Mouse (Mus musculus): ENCODE measurements around the gene Sorl1. TPM values are rescaled to one million over a fixed set of nuclear protein-coding genes. Genes with fewer than 3 reads are reported as not detected.
"Not testable (repeated sequence)": the region's sequence is repeated elsewhere in the genome, so short reads cannot be mapped to it uniquely, and the experiment has no call there.

The Sorl1 gene
- polyA plus RNA-seq, 1 experiment = 69.7 TPM

GRCm38 (mm10) chr9:42072010-42072409 lies 52.1 kb downstream of the Sorl1 start:
- no peaks in the 10 kb centered on the region for H3K27me3 ChIP-seq (ENCODE audit: control insufficient read depth, insufficient read depth, low read length)
- H3K4me3 ChIP-seq (ENCODE audit: extremely low read depth, insufficient read depth, insufficient read length) = no peak overlapping the region
- no peak overlapping the region for H3K27ac ChIP-seq (ENCODE audit: insufficient read depth, low read length)
- no peak for DNase-seq (ENCODE audit: low read depth in 1 of 2, low spot score in 2 of 2)
- no peaks in the 10 kb centered on the region for H3K4me1 ChIP-seq (ENCODE audit: control insufficient read depth, insufficient read depth, insufficient read length)
- H3K36me3 ChIP-seq (ENCODE audit: control insufficient read depth, insufficient read depth, low read length) = peaks cover 33% of the 10 kb centered on the region
- no peak for TF ChIP-seq POLR2A (IDR thresholded peaks at IDR 0.05; ENCODE audit: low read depth, low read length)
- no peak for TF ChIP-seq CTCF (IDR thresholded peaks at IDR 0.05; ENCODE audit: extremely low read depth, insufficient read depth, insufficient read length, insufficient replicate concordance)
- WGBS = 78% methylated on average over 4 of the region's 4 CpGs

- WGBS = 92% methylated on average over 6 of the region's 6 CpGs
Observed at GRCm38 (mm10) chr9:42070856-42071255, 53.2 kb downstream of the Sorl1 start.

GRCm38 (mm10) chr9:42069471-42069870 lies 54.6 kb downstream of the Sorl1 start:
- H3K27me3 ChIP-seq (ENCODE audit: control insufficient read depth, insufficient read depth, low read length) = no peaks in the 10 kb centered on the region
- H3K4me3 ChIP-seq (ENCODE audit: extremely low read depth, insufficient read depth, insufficient read length) = no peak overlapping the region
- H3K4me1 ChIP-seq (ENCODE audit: control insufficient read depth, insufficient read depth, insufficient read length) = no peaks in the 10 kb centered on the region
- TF ChIP-seq CTCF (IDR thresholded peaks at IDR 0.05; ENCODE audit: extremely low read depth, insufficient read depth, insufficient read length, insufficient replicate concordance) (no peak), POLR2A (IDR thresholded peaks at IDR 0.05; ENCODE audit: low read depth, low read length) (no peak)
- no peak for DNase-seq (ENCODE audit: low read depth in 1 of 2, low spot score in 2 of 2)
- WGBS = 91% methylated on average over 5 of the region's 5 CpGs
- no peak overlapping the region for H3K27ac ChIP-seq (ENCODE audit: insufficient read depth, low read length)
- peaks cover 26% of the 10 kb centered on the region for H3K36me3 ChIP-seq (ENCODE audit: control insufficient read depth, insufficient read depth, low read length)

More at GRCm38 (mm10) chr9:42070856-42071255, 53.2 kb downstream of the Sorl1 start:
- Histone ChIP-seq H3K36me3 (ENCODE audit: control insufficient read depth, insufficient read depth, low read length) (peaks cover 28% of the 10 kb centered on the region), H3K27me3 (ENCODE audit: control insufficient read depth, insufficient read depth, low read length) (no peaks in the 10 kb centered on the region), H3K27ac (ENCODE audit: insufficient read depth, low read length) (no peak overlapping the region), H3K4me3 (ENCODE audit: extremely low read depth, insufficient read depth, insufficient read length) (no peak overlapping the region), H3K4me1 (ENCODE audit: control insufficient read depth, insufficient read depth, insufficient read length) (no peaks in the 10 kb centered on the region)
- TF ChIP-seq POLR2A (IDR thresholded peaks at IDR 0.05; ENCODE audit: low read depth, low read length) (no peak), CTCF (IDR thresholded peaks at IDR 0.05; ENCODE audit: extremely low read depth, insufficient read depth, insufficient read length, insufficient replicate concordance) (no peak)
- DNase-seq (ENCODE audit: low read depth in 1 of 2, low spot score in 2 of 2) = no peak

- WGBS = 90% methylated on average over 9 of the region's 9 CpGs
- DNase-seq (ENCODE audit: low read depth in 1 of 2, low spot score in 2 of 2) = no peak
- H3K4me1 ChIP-seq (ENCODE audit: control insufficient read depth, insufficient read depth, insufficient read length) = no peaks in the 10 kb centered on the region
- H3K27ac ChIP-seq (ENCODE audit: insufficient read depth, low read length) = no peak overlapping the region
- peaks cover 36% of the 10 kb centered on the region for H3K36me3 ChIP-seq (ENCODE audit: control insufficient read depth, insufficient read depth, low read length)
- H3K4me3 ChIP-seq (ENCODE audit: extremely low read depth, insufficient read depth, insufficient read length) = no peak overlapping the region
- H3K27me3 ChIP-seq (ENCODE audit: control insufficient read depth, insufficient read depth, low read length) = no peaks in the 10 kb centered on the region
- TF ChIP-seq CTCF (IDR thresholded peaks at IDR 0.05; ENCODE audit: extremely low read depth, insufficient read depth, insufficient read length, insufficient replicate concordance) = no peak
- no peak for TF ChIP-seq POLR2A (IDR thresholded peaks at IDR 0.05; ENCODE audit: low read depth, low read length)
Observed at GRCm38 (mm10) chr9:42067950-42068349, 56.1 kb downstream of the Sorl1 start.

GRCm38 (mm10) chr9:42065756-42066155 lies 58.3 kb downstream of the Sorl1 start:
- TF ChIP-seq CTCF (IDR thresholded peaks at IDR 0.05; ENCODE audit: extremely low read depth, insufficient read depth, insufficient read length, insufficient replicate concordance) (no peak), POLR2A (IDR thresholded peaks at IDR 0.05; ENCODE audit: low read depth, low read length) (no peak)
- H3K27ac ChIP-seq (ENCODE audit: insufficient read depth, low read length) = no peak overlapping the region
- H3K36me3 ChIP-seq (ENCODE audit: control insufficient read depth, insufficient read depth, low read length) = peaks cover 36% of the 10 kb centered on the region
- WGBS = 92% methylated on average over 1 of the region's 1 CpGs
- DNase-seq (ENCODE audit: low read depth in 1 of 2, low spot score in 2 of 2) = no peak
- H3K4me1 ChIP-seq (ENCODE audit: control insufficient read depth, insufficient read depth, insufficient read length) = no peaks in the 10 kb centered on the region
- H3K4me3 ChIP-seq (ENCODE audit: extremely low read depth, insufficient read depth, insufficient read length) = no peak overlapping the region
- no peaks in the 10 kb centered on the region for H3K27me3 ChIP-seq (ENCODE audit: control insufficient read depth, insufficient read depth, low read length)

GRCm38 (mm10) chr9:42063391-42063790 lies 60.7 kb downstream of the Sorl1 start:
- TF ChIP-seq CTCF (IDR thresholded peaks at IDR 0.05; ENCODE audit: extremely low read depth, insufficient read depth, insufficient read length, insufficient replicate concordance) (no peak), POLR2A (IDR thresholded peaks at IDR 0.05; ENCODE audit: low read depth, low read length) (no peak)
- WGBS = 88% methylated on average over 4 of the region's 4 CpGs
- H3K27ac ChIP-seq (ENCODE audit: insufficient read depth, low read length) = no peak overlapping the region
- no peaks in the 10 kb centered on the region for H3K27me3 ChIP-seq (ENCODE audit: control insufficient read depth, insufficient read depth, low read length)
- DNase-seq (ENCODE audit: low read depth in 1 of 2, low spot score in 2 of 2) = no peak
- peaks cover 31% of the 10 kb centered on the region for H3K36me3 ChIP-seq (ENCODE audit: control insufficient read depth, insufficient read depth, low read length)
- no peak overlapping the region for H3K4me3 ChIP-seq (ENCODE audit: extremely low read depth, insufficient read depth, insufficient read length)
- H3K4me1 ChIP-seq (ENCODE audit: control insufficient read depth, insufficient read depth, insufficient read length) = no peaks in the 10 kb centered on the region

GRCm38 (mm10) chr9:42062269-42062668 lies 61.8 kb downstream of the Sorl1 start:
- H3K4me3 ChIP-seq (ENCODE audit: extremely low read depth, insufficient read depth, insufficient read length) = no peak overlapping the region
- no peak overlapping the region for H3K27ac ChIP-seq (ENCODE audit: insufficient read depth, low read length)
- peaks cover 33% of the 10 kb centered on the region for H3K36me3 ChIP-seq (ENCODE audit: control insufficient read depth, insufficient read depth, low read length)
- H3K4me1 ChIP-seq (ENCODE audit: control insufficient read depth, insufficient read depth, insufficient read length) = no peaks in the 10 kb centered on the region
- TF ChIP-seq POLR2A (IDR thresholded peaks at IDR 0.05; ENCODE audit: low read depth, low read length) = no peak
- no peak for TF ChIP-seq CTCF (IDR thresholded peaks at IDR 0.05; ENCODE audit: extremely low read depth, insufficient read depth, insufficient read length, insufficient replicate concordance)
- DNase-seq (ENCODE audit: low read depth in 1 of 2, low spot score in 2 of 2) = no peak
- no peaks in the 10 kb centered on the region for H3K27me3 ChIP-seq (ENCODE audit: control insufficient read depth, insufficient read depth, low read length)
- 93% methylated on average over 8 of the region's 8 CpGs for WGBS

GRCm38 (mm10) chr9:42059006-42059405 lies 65.1 kb downstream of the Sorl1 start:
- H3K27me3 ChIP-seq (ENCODE audit: control insufficient read depth, insufficient read depth, low read length); H3K27ac ChIP-seq (ENCODE audit: insufficient read depth, low read length); DNase-seq (ENCODE audit: low read depth in 1 of 2, low spot score in 2 of 2); H3K4me1 ChIP-seq (ENCODE audit: control insufficient read depth, insufficient read depth, insufficient read length); H3K4me3 ChIP-seq (ENCODE audit: extremely low read depth, insufficient read depth, insufficient read length): not testable (repeated sequence)
- WGBS = 92% methylated on average over 2 of the region's 2 CpGs
- peaks cover 44% of the 10 kb centered on the region for H3K36me3 ChIP-seq (ENCODE audit: control insufficient read depth, insufficient read depth, low read length)

Measured in spleen, adult 2 months (tissue).